In the genomic region with DNA sequence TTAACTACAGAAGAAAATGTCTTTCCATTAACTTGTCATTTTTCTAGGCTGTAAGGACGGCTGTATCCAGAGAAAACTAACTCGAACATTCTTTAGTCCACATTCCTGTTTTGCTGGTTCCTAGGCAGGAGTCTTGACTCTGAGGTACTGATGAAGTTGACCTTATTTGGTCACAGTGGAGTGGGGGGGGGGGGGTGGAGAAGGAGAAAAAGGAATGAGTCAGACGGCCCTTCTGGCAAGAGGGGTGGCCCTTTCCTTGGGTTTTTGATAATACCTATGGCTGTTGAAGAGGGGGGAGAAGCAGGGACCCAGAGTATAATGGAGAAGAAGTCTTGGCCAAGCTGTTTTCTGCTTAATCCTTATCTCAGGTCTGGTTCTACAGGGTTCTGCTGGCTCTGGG, we compare ENCODE assay signal across 17 mouse cellular contexts.
DNase-seq lines count a peak whose midpoint lies in the region; ATAC-seq and TF ChIP-seq lines count a peak whose summit lies in the region.
"Had no signal": no experiment of that assay in that cellular context is flagged by ENCODE, and none has a peak within 500 bp of the region (broad histone marks: within the 10 kb centered on the region; RNA-seq: fewer than 3 reads in every experiment).

No protein-coding gene starts in this region.

- H3K27me3 ChIP-seq in lung, postnatal 0 days (replicated peaks; ENCODE audit: insufficient read depth, low read length): no peaks in the 10 kb centered on the region
- H3K27me3 ChIP-seq: embryonic facial prominence, embryonic 12.5 days; embryonic facial prominence, embryonic 15.5 days; forebrain, embryonic 15.5 days had no signal

- H3K4me1 ChIP-seq in lung, postnatal 0 days (ENCODE audit: insufficient read depth, low read depth, low read length): no peaks in the 10 kb centered on the region; the same call in 1 of the 2 replicates
- H3K4me1 ChIP-seq: embryonic facial prominence, embryonic 12.5 days; embryonic facial prominence, embryonic 15.5 days had no signal

- H3K27ac ChIP-seq in lung, postnatal 0 days (ENCODE audit: low read length): no peak overlapping the region
- no peak overlapping the region for H3K27ac ChIP-seq in left cerebral cortex, adult 2 months
- H3K27ac ChIP-seq: embryonic facial prominence, embryonic 12.5 days; embryonic facial prominence, embryonic 15.5 days; forebrain, embryonic 12.5 days; forebrain, embryonic 15.5 days; hindbrain, embryonic 12.5 days; hindbrain, embryonic 15.5 days had no signal

- no peak for TF ChIP-seq CTCF in lung, postnatal 0 days (IDR thresholded peaks at IDR 0.05)
- no peak for TF ChIP-seq CTCF in left cerebral cortex, adult 2 months (IDR thresholded peaks at IDR 0.05)

- WGBS in lung, postnatal 0 days: 36% methylated on average over 3 of the region's 3 CpGs

- H3K36me3 ChIP-seq in lung, postnatal 0 days (ENCODE audit: insufficient read depth, low read length): no peaks in the 10 kb centered on the region
- H3K36me3 ChIP-seq: embryonic facial prominence, embryonic 12.5 days; embryonic facial prominence, embryonic 15.5 days; forebrain, embryonic 12.5 days; forebrain, embryonic 15.5 days; hindbrain, embryonic 12.5 days; hindbrain, embryonic 15.5 days had no signal

- DNase-seq in lung, postnatal 0 days (ENCODE audit: low spot score): peak; percentile 25
- no peak for DNase-seq in lung, postnatal 10 days
- DNase-seq in 3T3-L1 (ENCODE audit: low read depth, low spot score) (peak; percentile 51), NIH3T3 (ENCODE audit: low read depth) (peak; percentile 64)
- no peak for DNase-seq in right cerebral cortex, adult 18-20 months
- no peak for DNase-seq in left cerebral cortex, adult 2 months (ENCODE audit: extremely low spot score in 1 of 2, low spot score in 2 of 2)
- DNase-seq: cerebellum, adult 2 months; cerebellum, adult 9-11 months had no signal

- intact Hi-C loops in left cerebral cortex, adult 2 months (cut with DNase I): no loop called here

- H3K9me3 ChIP-seq in lung, postnatal 0 days (ENCODE audit: low read length): no peaks in the 10 kb centered on the region
- H3K9me3 ChIP-seq: embryonic facial prominence, embryonic 12.5 days; embryonic facial prominence, embryonic 15.5 days; forebrain, embryonic 12.5 days; forebrain, embryonic 15.5 days; hindbrain, embryonic 12.5 days; hindbrain, embryonic 15.5 days had no signal

- H3K9ac ChIP-seq in lung, postnatal 0 days (replicated peaks; ENCODE audit: low read depth): no peak overlapping the region
- H3K9ac ChIP-seq: embryonic facial prominence, embryonic 12.5 days; embryonic facial prominence, embryonic 15.5 days; forebrain, embryonic 12.5 days; forebrain, embryonic 15.5 days; hindbrain, embryonic 15.5 days had no signal

- no peak overlapping the region for H3K4me2 ChIP-seq in lung, postnatal 0 days (replicated peaks; ENCODE audit: low read depth, low read length)

- TF ChIP-seq EP300 in lung, postnatal 0 days (IDR thresholded peaks at IDR 0.05): no peak

- H3K4me3 ChIP-seq in lung, postnatal 0 days (ENCODE audit: low read depth, low read length): no peak overlapping the region
- H3K4me3 ChIP-seq in left cerebral cortex, adult 2 months: no peak overlapping the region
- H3K4me3 ChIP-seq: embryonic facial prominence, embryonic 12.5 days; erythroblast, embryonic 14.5 days; hindbrain, embryonic 12.5 days had no signal

- ATAC-seq in lung, postnatal 0 days: peak; percentile 46
- peak; percentile 29 for ATAC-seq in granulocyte monocyte progenitor cell, adult 5-6 weeks (replicated peaks; ENCODE audit: poor library complexity, severe bottlenecking)
- ATAC-seq: CD4-positive, CD25-positive, alpha-beta regulatory T cell, adult 4 months had no signal

Comparison
In these comparisons a context has a peak if more than half of its experiments do, and no peak if none do; other contexts are left out.
1. DNase-seq: peak in lung, postnatal 0 days (single experiment), 3T3-L1 (single experiment) and NIH3T3 (single experiment); none in lung, postnatal 10 days (single experiment), right cerebral cortex, adult 18-20 months (single experiment) and left cerebral cortex, adult 2 months (0 of 2).